Mouse (Mus musculus) midbrain, postnatal 0 days (tissue): ENCODE measurements at regions not wholly inside any gene's neighbourhood (a gene's known extent, or its start where the extent isn't known, plus 50 kb on each side); places are given as distances from the start of the nearest gene placed in this dataset.

Source experiments
- ATAC-seq: fragments of 200-750 bp; cut with Nextera tagmentation; 2 replicates; pipeline ENCODE4 v1.8.0; 2017; ENCODE audit warnings: moderate number of reproducible peaks, mild to moderate bottlenecking, moderate TSS enrichment, moderate library complexity; ENCODE audit not compliant: low FRiP score
- DNase-seq: peaks from one replicate; pipeline ENCODE4 v3.0.0-alpha.2; 2015; ENCODE audit warnings: low spot score
- H3K27ac ChIP-seq: fragments of 300-500 bp; sonication (generic); 2 replicates; pipeline ENCODE4 v1.5.1; 2014; ENCODE audit warnings: low read depth, mild to moderate bottlenecking, low read length, mixed read lengths
- H3K27me3 ChIP-seq: fragments of 300-500 bp; sonication (generic); 2 replicates; pipeline ENCODE4 v1.6.1; 2014; ENCODE audit warnings: low read length, control low read depth, mixed read lengths; ENCODE audit not compliant: insufficient read depth
- H3K36me3 ChIP-seq: fragments of 300-500 bp; sonication (generic); 2 replicates; pipeline ENCODE4 v1.6.1; 2014; ENCODE audit warnings: low read length, control low read depth, mixed read lengths; ENCODE audit not compliant: insufficient read depth
- H3K4me1 ChIP-seq: fragments of 300-500 bp; sonication (generic); 2 replicates; pipeline ENCODE4 v1.6.1; 2014; ENCODE audit warnings: mild to moderate bottlenecking, control low read depth, antibody characterized with exemption, low read length, mixed read lengths; ENCODE audit not compliant: insufficient read depth
- H3K4me2 ChIP-seq: fragments of 300-500 bp; sonication (generic); 2 replicates; pipeline ENCODE4 v1.6.1; 2014; ENCODE audit warnings: low read depth, mild to moderate bottlenecking, low read length, mixed read lengths; ENCODE audit not compliant: poor library complexity, severe bottlenecking
- H3K4me3 ChIP-seq: fragments of 300-500 bp; sonication (generic); 2 replicates; pipeline ENCODE4 v1.5.1; 2014; ENCODE audit warnings: low read depth, mild to moderate bottlenecking, low read length, moderate library complexity
- H3K9ac ChIP-seq: fragments of 300-500 bp; sonication (generic); replicated peaks from 2 replicates; pipeline ENCODE4 v1.6.1; 2014; ENCODE audit warnings: mild to moderate bottlenecking, low read length, moderate library complexity, mixed read lengths; ENCODE audit not compliant: poor library complexity, severe bottlenecking
- H3K9me3 ChIP-seq: fragments of 300-500 bp; sonication (generic); 2 replicates; pipeline ENCODE4 v1.6.1; 2016; ENCODE audit warnings: low read length, control low read depth
- CTCF ChIP-seq: IDR thresholded peaks from 2 replicates; pipeline ENCODE4 v1.5.1; 2016; ENCODE audit warnings: antibody characterized with exemption, mild to moderate bottlenecking
- WGBS: fragments of 180-500 bp; shearing (Covaris S2); extraction: QIAGEN DNeasy Blood & Tissue Kit; methylation state at CpG from one replicate; pipeline ENCODE4 v1.1.7; 2014; 5-methylcytosine and 5-hydroxymethylcytosine counted together

DNA sequence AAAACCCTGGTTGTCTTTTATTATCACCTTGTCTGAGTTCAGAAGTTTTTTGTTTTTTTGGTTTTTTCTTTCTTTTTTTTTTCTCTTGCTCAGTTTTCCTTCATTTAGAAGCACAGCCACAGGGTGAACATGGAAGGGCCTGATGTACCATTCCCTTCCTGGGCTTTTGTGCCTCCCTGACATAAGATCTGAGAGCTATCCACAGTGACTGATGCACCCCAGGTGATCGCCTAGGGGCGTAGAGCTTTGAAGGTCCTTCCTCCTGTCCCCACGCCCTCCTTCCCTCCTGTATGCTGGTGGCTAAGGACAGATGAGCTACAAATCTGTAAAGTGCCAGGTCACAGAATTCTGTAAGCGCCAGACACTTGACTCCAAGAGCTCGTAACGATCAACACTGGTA is 80.1 kb upstream of the Camk1g start:
- ATAC-seq (no peak), DNase-seq (peak; percentile 9)
- no peak overlapping the region for H3K4me2 ChIP-seq
- no peaks in the 10 kb centered on the region for H3K9me3 ChIP-seq
- no peak overlapping the region for H3K9ac ChIP-seq
- H3K27me3 ChIP-seq = no peaks in the 10 kb centered on the region
- H3K27ac ChIP-seq = no peak overlapping the region
- no peak overlapping the region for H3K4me3 ChIP-seq
- WGBS = 66% methylated on average over 6 of the region's 6 CpGs
- no peak for TF ChIP-seq CTCF
- H3K4me1 ChIP-seq = peaks cover 10% of the 10 kb centered on the region; the same call in 1 of the 2 replicates
- H3K36me3 ChIP-seq = no peaks in the 10 kb centered on the region

DNA sequence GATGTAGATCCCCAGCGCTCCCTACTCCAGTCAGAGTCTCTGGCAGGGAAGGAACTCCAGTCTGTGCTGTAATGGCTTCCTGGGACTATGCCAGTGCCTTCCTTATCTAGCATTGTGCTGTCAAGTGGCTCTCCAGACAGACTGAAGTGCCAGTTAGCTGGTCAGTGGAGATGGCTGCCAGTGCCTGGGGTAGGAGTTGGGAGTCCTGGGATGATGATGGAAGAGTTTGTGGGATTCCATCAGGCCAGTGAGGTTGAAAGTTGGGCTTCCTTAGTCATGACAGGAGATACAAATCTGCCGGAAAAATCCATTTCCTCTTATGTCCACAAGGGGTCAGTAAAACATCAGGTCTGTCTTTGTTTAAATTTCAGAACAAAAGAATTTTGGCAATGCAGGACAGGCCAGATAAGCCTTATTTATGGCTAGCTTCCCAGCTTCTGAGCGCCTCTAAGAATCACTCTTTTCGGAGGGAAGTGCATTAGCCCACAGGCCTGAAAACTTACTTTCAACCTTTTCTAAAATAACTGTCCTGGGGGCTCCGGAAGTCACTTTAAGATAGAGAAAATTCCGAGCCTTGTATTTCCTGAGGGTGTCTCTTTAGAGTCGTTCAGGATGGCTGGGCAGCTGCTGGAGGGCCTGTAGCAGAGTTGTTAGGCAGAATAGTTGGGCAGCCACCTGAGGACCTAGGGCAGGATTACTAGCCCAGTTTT is 79.5 kb upstream of the Camk1g start:
- H3K36me3 ChIP-seq = no peaks in the 10 kb centered on the region
- H3K4me3 ChIP-seq = no peak overlapping the region
- ATAC-seq = peak; percentile 56
- no peaks in the 10 kb centered on the region for H3K9me3 ChIP-seq
- H3K9ac ChIP-seq = no peak overlapping the region
- H3K27ac ChIP-seq = 0 out of 2 replicates have a peak overlapping the region, but pooled peaks have one; percentile 38
- DNase-seq = peak; percentile 88
- H3K27me3 ChIP-seq = no peaks in the 10 kb centered on the region
- WGBS = 17% methylated on average over 7 of the region's 7 CpGs
- peak; percentile 87 for TF ChIP-seq CTCF
- no peak overlapping the region for H3K4me2 ChIP-seq
- peaks cover 10% of the 10 kb centered on the region; the same call in 1 of the 2 replicates for H3K4me1 ChIP-seq

DNA sequence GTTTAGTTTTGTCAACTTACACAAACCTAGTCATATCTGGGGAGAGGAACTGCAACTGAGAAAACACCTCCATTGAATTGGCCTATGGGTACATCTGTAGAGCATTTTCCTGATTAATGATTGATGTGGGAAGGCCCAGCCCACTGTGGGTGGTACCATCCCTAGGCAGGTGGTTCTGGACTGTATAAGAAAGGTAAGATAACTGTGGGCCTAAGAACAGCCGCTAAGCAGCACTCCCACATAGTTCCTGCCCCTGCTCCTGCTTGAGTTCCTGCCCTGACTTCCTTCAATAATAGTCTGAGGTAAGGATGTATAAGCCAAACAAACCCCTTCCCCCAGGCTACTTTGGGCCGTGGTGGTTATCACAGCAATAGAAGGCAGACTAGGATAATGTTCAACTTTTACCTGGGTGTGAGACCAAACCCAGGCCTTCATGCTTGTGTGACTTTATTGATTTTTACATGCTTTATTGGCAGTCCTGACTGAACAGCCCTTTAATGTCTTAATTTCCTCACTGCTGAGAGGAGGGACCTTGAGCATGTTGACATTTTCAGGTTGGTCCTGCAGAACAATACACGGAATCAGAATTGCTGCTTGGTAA is 78.8 kb upstream of the Camk1g start:
- no peaks in the 10 kb centered on the region for H3K9me3 ChIP-seq
- ATAC-seq (no peak), DNase-seq (no peak)
- H3K27me3 ChIP-seq = no peaks in the 10 kb centered on the region
- no peak overlapping the region for H3K27ac ChIP-seq
- peaks cover 10% of the 10 kb centered on the region; the same call in 1 of the 2 replicates for H3K4me1 ChIP-seq
- TF ChIP-seq CTCF = no peak
- no peak overlapping the region for H3K4me2 ChIP-seq
- H3K36me3 ChIP-seq = no peaks in the 10 kb centered on the region
- H3K9ac ChIP-seq = no peak overlapping the region
- H3K4me3 ChIP-seq = no peak overlapping the region
- 68% methylated on average over 3 of the region's 3 CpGs for WGBS

DNA sequence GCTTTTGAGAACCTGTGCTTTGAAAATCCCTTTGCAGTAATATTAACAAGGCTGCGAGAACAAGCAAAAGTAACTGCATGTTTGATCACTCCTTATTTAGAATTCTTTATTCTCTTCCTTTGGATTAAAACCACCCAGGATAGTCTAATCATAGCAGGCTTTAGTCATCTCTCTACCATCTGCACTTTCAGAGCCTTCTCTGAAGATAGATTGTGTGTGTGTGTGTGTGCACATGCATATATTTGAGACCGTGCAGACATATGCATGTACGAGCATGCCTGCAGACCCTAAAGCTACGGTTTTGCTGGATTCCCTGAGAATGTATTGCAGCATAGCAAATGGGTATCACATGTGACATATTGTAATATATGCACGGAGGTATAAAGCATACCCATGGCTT is 77.5 kb upstream of the Camk1g start:
- H3K9ac ChIP-seq = no peak overlapping the region
- no peaks in the 10 kb centered on the region for H3K27me3 ChIP-seq
- ATAC-seq (no peak), DNase-seq (no peak)
- H3K27ac ChIP-seq = no peak overlapping the region
- H3K36me3 ChIP-seq = no peaks in the 10 kb centered on the region
- no peak overlapping the region for H3K4me3 ChIP-seq
- TF ChIP-seq CTCF = no peak
- no peak overlapping the region for H3K4me2 ChIP-seq
- no peaks in the 10 kb centered on the region for H3K9me3 ChIP-seq
- H3K4me1 ChIP-seq = peaks cover 10% of the 10 kb centered on the region; the same call in 1 of the 2 replicates
- 75% methylated on average over 5 of the region's 5 CpGs for WGBS

DNA sequence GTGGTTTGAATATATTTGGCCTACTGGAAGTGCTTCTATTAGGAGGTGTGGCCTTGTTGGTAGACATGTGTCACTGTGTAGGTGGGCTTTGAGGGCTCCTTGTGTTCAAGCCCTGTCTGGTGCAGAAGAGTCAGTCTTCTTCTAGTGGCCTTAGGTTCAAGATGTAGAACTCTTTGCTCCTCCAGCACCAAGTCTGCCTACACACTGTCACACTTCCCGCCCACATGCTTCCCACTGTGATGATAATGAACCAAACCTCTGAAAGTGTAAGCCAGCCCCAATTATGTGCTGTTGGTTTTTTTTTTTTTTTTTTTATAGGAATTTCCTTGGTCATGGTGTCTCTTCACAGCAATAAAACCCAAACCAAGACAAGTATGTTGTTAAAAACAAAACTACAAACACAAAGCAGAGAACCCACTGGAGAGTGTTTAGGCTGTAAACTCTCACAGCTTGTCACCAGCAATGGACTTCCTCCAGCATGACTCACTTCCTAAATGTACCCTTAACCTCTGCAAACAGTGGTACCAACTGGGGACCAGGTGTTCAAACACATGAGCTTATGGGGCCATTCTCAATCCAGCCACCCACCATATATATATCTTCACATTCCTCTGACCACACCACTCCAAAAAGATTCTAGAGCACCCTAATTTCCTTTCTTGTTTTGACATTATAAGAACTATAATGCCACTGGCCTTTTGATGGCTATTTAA is 74.0 kb upstream of the Camk1g start:
- no peaks in the 10 kb centered on the region for H3K4me1 ChIP-seq
- H3K4me3 ChIP-seq = no peak overlapping the region
- DNase-seq = no peak
- no peak overlapping the region for H3K27ac ChIP-seq
- no peak for TF ChIP-seq CTCF
- ATAC-seq = no peak
- no peaks in the 10 kb centered on the region for H3K27me3 ChIP-seq
- no peaks in the 10 kb centered on the region for H3K9me3 ChIP-seq
- H3K36me3 ChIP-seq = no peaks in the 10 kb centered on the region
- no peak overlapping the region for H3K9ac ChIP-seq
- WGBS = 88% methylated on average over 1 of the region's 1 CpGs
- H3K4me2 ChIP-seq = no peak overlapping the region

DNA sequence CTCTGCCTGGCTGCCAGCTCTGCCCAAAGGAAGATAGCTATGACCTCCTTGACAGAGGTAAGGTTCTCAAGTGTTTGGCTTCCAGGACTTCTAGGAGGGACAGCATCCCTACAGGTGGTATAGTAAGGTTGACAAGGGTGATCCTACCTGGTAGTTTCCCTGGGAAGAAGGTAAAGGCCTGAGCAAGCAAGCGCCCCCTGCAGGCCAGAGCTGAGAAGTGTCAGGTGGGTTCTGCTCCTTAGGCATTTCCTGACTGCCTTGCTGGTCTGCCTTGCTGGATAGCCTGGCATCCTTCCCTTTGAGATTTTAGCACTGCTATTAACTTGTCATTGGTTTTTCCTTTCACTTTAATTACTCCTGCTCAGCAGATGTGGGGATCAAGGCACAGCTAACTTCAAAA is 70.4 kb upstream of the Camk1g start:
- WGBS = 4% methylated on average over 1 of the region's 1 CpGs
- Histone ChIP-seq H3K27ac (no peak overlapping the region), H3K27me3 (no peaks in the 10 kb centered on the region), H3K4me1 (no peaks in the 10 kb centered on the region), H3K4me2 (no peak overlapping the region), H3K4me3 (no peak overlapping the region), H3K36me3 (no peaks in the 10 kb centered on the region), H3K9me3 (no peaks in the 10 kb centered on the region), H3K9ac (no peak overlapping the region)
- ATAC-seq (no peak), DNase-seq (no peak)
- TF ChIP-seq CTCF = peak; percentile 46
